Mouse (Mus musculus) thymus, postnatal 10 days (tissue): Measurements from ENCODE around the gene Nfkbie.

Experiments used
- DNase-seq, 2 experiments: peaks; one replicate each; pipeline ENCODE4 v3.0.0; 2021; ENCODE audit warnings: low spot score in 2 of 2

Gene Nfkbie

DNA sequence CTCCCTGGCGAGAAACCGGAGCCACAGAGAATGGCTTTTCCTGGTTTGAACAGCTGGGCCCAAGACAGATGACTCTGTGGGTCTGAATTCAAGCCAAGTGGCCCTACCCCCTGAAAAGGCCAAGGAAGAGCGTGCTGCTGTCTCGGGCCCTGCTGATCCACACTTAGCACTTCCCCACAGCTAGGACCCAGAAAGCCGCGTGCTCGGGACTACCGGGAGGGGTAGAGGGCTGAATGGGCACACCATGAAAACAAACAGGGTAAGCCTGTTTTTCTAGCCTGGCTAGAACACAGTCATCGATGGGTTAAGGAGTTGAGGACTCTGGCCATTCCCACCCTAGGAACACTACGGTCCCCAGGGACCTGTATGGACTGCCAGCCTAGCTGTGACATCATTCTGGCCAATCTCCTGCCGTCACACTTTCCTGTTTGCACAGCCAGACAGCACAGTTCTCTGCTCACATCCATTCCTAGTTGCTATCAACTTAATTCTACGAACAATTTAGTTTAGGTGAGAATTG is 25.5 kb downstream of the Nfkbie start:
- DNase-seq = no peak

DNA sequence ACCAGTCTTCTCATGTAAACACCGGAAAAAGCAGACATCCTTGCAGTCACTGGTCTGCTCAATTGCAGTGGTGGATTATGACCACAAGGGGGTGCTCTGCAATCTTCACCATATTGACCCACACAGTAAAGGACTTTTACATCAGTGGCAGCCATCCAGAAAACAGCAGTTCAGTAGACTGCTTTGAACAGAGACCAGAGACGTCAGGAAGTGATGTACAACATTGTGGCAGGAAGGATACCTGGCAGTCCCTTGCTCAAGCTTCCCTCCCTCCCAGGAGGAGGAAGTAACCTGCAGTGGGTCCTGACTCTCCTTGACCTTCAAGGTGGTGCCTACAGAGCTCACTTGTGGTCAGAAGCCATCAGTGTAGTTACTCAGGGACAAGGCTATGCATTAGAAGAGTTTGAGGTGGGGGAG is 26.1 kb downstream of the Nfkbie start:
- peak; percentile 56 to 72 for DNase-seq

DNA sequence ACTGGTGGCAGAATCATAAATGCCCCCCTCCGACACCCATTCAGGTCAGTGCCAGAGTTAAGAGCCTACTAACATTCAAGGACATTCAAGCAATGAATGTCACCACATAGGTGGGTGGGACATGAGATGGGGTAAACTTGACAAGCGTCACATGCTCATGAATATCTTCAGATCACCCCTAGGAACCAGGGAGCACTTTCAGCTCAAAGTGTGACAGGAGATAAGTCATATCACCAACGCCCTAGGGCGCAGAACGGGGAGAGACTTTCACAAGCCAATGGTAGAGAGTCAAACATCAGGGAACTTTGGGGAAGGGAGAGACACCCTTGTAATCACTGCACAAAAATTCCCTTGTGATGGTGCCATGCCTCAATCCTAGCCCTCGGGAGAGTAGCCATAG is 26.7 kb downstream of the Nfkbie start:
- no peak for DNase-seq

DNA sequence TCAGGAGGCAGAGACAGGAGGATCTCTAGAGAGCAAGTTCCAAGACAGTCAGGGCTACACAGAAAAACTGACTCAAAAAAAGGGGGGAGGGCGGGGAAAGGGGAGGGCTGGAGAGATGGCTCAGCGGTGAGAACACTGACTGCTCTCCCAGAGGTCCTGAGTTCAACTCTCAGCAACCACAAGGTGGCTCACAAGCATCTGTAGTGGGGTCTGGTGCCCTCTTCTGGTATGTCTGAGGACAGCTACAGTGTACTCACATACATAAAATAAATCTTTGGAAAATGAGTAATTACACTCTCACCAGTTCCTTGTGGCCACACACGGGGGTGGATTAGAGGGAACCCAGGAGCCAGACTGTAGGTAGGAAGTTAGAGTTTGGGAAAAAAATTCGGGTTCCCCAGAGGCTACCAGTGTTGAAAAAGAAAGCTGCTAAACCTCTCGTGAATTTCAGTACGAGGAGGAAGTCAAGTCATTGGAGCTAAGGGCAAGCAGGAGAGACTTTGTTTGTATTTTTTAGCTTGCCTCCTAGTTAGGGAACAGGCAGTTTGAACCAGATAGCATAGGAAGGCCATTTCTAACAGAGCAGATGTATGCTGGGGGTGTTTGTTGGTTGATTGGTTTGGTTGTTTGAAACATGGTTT is 27.3 kb downstream of the Nfkbie start:
- no peak for DNase-seq

DNA sequence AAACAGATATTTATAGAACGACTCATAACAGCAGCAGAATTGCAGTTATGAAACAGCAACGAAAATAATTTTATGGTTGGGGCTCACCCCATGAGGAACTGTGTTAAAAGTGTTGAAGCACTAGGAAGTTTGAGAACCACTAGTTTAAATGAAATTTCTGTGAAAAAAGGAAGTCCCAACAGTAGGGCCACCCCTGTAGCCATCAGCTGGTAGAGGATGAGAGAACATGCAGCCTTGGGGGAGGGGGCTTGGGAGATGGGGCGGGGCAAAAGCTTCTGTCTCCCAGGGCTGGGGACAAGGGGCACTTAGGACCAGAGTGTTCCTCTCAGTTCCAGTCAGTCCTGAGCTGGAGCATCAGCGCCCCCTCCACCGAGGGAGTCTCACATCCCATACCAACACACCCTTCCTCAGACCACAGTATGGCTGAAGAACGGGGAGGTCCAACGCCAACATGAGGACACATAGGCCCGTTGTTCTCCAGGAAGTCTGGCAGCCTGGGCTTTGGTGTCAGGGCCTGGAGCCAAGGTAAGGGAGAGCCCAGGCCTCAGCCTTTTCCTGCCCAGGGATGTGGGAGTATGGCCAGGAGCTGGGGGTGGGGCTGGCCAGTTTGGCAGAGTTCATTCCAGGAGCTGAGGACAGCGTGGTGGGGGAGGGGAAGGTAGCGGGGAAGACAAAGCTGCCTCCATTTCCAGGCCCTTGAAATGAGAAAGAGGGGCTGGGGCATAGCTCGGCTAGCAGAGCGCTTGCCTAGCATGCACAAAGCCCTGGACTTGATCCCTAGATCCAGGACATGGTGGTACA is 28.8 kb downstream of the Nfkbie start:
- DNase-seq = no peak

DNA sequence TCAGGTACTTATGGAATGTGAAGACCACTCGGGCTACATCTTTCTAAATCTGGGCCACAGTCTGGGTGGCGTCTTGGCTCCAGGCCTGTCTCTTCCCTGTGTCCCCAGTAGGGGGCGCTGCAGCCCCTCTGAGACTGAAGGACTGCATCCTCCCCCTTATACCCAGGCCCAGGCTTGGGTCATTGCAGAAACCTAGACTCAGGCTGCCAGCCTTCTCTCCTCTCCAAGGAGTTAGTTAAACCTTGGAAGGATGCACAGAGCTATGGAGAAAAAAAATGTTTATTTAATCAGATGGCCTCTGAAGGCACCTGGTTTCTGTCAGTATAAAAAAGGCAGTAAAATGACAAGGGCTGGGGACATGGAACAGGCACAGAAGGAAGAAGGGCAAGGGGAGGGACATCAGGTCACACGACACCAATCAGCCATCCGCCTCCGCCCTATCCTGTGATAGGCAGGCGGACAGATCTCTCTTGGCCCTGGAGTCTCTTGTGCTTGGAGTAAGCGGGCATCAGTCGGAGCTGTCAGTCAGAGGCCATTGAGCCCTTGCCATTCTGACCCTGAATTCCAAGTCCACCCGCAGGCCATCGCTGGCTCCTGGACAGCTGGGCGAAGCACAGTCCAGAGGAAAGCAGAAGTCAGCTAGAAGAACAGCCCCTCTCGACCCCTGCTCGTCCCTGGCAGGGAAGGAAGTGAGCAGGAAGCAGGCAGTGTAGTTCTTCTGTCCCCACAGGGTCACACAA is 29.6 kb downstream of the Nfkbie start:
- peak; percentile 62 to 86 for DNase-seq

DNA sequence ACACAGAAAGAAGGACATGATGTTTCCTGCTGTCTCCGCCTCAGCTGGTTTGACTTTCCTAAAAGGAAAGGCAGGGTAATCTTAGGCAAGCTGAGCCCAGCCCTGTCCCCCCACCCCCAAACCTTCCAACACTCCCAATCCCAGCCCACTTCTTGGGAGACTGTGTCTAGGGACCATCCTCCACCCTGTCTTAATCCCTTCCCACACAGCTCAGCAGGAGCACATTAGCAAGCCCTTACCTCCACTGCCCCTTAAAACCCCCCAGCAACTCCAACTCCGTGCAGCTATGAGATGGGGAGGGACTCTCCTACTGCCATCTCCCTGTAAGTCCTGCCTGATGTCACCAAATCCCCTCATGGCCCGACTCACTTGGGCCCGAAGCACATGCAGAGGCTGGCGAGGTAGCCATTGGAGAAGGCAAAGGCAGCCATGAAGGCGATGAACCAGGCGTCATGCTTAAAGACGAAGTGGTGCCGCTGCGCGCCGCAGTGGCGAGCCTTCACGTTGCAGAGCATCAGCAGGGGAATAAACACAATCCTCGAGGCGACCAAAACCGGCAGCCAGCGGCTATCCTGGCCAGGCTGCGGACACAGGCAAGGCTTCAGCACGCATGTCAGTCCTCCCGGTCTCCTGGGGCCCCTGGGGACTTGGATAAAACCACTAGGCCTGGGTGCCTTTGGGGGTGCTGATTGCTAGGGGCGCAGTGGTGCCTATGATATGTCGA is 30.4 kb downstream of the Nfkbie start:
- DNase-seq = no peak

DNA sequence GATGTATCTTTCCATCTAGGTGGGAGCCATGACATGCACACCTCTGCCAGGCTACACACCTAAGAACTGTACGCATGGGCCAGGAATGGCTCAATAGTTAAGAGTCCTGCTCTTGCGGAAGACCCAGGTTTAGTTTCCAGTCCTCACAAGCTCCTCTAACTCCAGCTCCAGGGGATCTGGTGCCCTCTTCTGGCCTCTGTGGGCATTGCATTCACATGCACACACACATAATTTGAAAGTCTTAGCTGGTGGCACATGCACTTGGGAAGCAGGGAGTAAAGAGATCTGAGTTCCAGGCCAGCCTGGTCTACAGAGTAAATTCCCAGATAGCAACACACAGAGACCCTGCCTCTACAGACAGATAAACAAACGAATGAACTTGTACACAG is 30.9 kb downstream of the Nfkbie start:
- no peak for DNase-seq

DNA sequence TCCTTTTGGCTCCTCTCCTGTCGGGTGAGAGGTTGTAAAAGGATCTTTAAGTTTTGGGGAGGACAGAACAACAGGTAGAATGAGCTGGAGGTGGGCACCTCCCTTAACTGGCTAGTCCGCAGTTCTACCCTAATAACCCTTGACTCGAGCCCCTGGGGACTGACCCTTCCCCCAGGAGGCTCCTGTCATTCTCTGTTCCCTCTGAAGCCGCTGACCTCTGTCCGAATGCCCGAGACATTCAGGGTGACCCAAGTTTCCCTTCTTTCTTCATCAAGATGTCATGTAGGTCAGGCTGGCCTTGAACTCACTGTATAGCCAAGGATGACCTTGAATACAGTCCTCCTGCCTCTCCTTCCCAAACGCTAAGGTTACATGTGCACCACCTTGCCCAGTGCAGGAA is 32.9 kb downstream of the Nfkbie start:
- no peak for DNase-seq

DNA sequence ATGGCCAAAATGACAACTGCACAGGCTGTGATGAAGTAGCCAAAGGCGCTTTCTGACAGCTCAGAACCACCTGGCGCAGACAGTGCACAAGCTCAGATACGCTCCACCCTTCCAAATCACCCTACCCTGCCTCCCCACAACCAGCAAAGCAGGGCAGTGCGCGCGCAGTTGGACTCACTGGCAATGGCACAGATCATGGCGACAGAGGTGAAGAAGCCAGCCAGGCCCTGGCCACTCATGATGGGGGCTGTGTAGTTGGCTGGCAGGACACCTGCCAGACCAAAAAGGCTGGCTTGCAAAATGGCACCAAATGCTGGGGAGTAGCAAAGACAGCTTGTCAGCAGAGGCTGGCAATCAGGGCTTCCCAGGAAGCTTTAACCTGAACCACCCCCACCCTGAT is 33.7 kb downstream of the Nfkbie start:
- no peak for DNase-seq

DNA sequence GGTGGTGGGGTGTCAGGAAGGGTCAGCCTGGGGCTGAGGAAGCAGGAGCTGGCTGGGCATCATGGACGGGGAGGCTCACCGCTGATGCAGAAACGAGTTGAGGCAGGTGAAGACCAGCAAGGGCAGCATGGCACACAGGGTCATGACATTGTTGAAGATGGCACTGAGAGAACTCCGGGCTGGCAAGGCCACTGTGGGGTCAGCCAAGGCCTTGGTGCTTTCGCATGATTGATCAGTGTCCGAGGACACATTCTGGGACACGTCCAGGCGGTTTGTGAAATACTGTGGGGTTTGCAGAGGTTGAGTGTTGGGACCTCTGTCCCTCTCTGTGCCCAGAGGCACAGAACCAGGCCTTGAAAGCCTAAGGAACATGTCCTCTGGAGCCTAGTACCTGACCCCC is 34.3 kb downstream of the Nfkbie start:
- DNase-seq = no peak

DNA sequence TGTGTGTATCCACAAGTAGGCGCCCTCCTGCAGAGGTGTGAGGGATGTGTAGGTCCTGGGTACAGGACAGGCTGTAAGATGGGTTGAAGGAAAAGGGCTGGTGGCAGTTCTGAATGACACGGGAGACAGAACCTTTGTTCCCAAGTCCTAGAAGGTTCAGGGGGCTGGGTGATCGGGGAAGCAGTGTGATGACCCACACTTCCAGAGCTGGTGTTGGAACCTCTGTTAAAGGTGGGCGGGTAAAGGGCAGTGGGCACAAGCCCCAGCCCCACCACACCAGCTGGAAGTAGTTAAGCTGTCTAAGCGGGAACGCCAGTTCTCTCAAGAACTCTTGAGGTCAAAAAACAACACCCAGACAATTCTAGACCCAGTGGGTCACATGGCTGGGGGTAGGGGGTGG is 34.9 kb downstream of the Nfkbie start:
- DNase-seq = no peak

DNA sequence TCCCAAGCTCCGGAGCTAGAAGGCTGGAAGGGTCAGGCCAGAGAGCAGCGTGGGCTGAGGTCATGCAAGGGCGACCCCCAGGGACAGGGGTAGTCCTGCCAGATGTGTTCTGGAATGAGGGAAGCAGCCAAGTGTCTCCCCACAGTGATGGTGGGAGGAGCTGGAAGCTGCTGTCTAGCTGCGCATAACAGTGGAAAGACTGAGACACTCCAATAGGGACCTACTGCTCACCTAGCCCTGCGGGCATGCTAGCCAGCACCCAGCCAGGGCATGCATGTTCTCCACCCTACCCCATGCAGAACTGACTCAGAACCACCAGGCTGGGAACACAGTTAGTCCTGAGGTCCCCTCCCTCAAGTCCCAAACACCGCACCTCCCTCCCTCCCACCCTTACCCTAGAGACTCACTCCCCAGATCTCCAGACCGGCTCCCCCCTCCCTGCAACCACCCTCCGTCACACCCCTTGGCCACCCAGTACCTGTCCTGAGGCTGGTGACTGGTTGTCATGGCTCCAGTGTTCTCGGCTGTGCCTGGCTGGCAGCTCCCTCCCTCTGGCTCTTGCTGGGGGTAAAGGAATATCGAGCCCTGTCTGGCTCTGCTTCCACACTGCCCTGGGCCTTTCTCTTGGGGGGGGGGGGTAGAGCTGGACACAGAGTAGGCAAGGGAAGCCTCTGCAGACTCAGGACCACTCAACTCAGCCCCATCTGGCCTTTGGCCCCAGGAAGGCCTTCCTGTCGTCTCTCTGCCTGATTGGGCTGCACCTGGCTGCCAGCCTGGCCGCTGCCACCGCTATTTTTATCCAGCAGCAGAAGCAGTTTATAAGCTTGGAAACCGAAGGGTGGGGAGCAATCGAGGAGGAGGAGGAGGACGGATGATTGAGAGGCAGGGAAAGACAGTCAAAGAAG is 36.5 kb downstream of the Nfkbie start:
- no peak for DNase-seq

DNA sequence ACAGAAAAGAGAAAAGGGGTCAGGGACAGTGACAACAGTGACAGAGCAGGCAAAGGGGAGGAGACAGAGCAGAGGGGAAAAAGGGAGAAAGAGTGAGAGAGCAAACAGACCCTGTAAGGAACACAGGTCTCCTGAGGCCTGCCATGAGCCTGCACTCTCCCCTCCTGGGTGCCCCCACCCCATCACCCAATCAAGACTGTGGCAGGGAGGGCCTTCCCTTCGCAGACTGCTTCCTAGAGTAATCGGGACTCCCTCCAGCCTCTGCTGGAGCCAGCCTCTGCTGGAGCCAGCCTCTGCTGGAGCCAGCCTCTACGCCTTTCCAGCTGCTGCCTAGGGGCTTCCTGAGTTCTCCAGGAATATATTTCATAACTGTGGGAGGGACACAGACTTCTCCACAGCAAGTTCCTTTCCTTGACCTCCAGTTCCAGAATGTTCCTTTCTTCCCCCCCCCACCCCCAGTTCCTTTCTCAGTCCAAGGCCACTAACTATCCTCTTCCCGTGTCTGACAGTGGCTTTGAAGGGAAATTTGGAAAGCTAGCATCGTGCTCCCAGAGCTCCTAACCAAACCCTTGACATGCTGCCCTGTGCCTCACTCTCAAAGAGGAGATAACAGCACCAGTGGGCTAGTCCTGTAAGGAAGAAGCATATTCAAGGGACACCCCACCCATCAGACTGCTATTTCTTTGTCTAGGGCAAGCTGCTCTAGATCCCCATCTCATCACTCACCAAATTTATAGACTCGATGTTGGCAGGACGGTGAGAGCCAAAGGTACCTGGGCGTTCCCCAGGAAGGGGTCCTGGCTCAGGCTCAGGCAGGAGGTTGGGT is 37.3 kb downstream of the Nfkbie start:
- DNase-seq = peak in 1 of 2 experiments; percentile 23

DNA sequence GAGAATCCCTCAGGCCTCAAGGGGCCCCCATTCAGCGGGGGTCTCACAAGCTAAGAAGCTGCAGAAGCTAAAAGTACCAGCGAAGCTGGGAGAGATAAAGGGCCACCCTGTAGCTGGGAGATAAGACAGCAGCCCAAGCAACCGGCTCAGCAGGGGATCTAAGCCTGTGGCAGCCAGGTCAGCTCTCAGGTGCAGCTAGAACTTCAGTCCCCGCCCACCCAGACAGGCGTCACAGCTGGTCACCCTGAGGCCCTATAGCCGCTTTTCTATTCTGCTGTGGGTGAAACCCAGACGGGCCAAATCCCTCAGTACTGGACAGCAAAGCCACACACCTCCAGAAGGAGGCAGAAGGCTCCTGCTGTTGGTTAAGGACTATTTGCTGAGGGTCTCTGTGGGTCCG is 38.0 kb downstream of the Nfkbie start:
- no peak for DNase-seq

DNA sequence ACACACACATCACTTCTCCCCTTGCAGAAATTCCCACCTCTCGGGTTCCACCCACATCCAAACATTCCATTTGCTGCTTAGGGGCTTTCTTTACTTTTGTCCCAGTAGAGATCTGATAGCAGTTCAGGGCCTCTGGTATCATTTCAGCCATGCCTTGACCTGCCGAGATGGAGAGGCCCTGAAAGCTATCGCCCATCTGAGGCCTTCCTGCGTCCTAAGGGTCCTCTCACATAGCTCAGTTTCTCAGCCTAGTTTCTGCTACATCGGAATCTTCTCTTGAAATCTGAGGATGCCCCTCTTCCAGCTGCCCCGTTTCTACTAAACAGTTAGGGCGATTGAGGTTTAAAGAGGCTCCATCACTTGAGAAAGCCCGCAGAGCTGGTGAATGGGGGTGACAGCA is 38.7 kb downstream of the Nfkbie start:
- no peak for DNase-seq

DNA sequence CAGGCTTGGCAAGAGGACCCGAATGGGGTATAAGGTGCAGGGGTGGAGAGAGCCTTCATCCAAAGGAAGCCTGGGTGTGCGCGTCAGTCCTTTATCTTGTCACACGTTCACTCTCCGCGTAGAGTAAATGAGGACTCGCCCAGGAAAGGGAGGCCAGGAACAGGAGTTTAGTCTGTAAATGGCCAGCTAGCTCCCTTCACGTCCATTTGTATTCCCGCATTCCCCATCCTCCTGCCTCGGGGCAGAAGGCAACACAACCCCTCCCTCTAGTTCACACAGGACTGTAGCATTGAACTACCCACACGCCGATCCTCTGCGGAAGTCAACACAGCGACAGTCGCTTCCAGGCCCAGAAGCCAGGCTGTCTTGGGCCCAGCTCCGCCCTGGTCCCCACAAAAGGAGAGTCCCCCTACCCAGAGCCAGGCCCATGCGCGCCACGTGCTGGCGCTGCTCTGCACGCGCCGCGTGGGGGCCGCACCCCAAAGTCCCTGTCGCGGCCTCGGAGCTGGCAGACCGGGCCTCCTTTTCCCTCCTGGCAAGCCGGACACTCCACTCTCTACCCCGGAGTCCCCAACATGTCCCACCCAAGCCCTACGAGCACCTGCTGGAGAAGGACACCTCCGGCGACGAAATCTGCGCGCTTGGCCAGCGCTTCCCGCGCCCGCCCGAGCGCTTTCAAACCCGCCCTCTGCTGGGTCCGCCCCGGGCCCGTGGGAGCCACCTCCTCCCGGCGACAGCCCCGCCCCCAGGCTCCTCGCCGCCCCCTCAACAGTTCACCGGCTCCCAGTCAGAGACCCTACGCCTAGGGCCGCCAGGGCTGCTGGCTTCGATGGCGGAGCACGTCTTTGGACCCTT is 39.6 kb downstream of the Nfkbie start:
- peak; percentile 80 to 85 for DNase-seq

DNA sequence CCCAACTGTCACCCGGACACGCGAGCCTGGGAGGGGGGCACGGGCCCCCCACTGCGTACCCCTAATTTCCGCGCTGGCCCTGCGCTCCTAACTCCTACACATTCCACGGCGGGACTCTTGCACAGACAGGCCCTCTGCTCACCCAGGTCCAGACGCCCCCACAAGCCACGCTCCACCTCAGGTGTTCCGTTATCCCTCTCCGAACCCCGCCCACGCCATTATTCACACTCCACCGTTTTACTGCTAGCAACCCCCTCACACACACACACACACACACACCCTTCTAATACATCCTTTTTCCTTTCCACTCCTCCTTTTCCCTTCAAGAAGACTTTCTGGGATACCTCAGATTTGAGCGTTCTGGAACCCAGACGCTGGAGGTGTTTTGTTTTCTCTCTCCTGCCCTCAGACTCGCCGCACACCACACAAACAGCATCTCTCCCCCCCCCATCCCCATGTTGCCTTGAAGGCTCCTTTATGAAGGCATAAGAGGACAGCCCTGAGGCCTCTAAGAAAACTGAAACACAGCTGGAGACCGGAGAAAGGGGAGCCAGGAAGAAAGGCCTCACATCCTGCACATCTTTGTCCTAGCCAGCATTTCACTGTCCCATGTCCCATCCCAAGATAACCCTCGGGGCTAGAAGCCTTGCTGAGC is 40.4 kb downstream of the Nfkbie start:
- DNase-seq = no peak
